Mouse (Mus musculus): ENCODE data around the gene Rcor2.

Gene Rcor2

GRCm38 (mm10) chr19:7265478-7266191, 1.5 kb upstream of the Rcor2 start:
- no peak for DNase-seq (ENCODE audit: low read depth)

- no peak for DNase-seq (ENCODE audit: low read depth)
Measured at GRCm38 (mm10) chr19:7266421-7266831, 699 bp upstream of the Rcor2 start.

GRCm38 (mm10) chr19:7267781-7268721, 926 bp downstream of the Rcor2 start:
- DNase-seq (ENCODE audit: low read depth): no peak

- no peak for DNase-seq (ENCODE audit: low read depth)
Measured at GRCm38 (mm10) chr19:7268722-7269090, 1.6 kb downstream of the Rcor2 start.

GRCm38 (mm10) chr19:7269290-7270044, 2.3 kb downstream of the Rcor2 start:
- DNase-seq (ENCODE audit: low read depth): no peak

DNA sequence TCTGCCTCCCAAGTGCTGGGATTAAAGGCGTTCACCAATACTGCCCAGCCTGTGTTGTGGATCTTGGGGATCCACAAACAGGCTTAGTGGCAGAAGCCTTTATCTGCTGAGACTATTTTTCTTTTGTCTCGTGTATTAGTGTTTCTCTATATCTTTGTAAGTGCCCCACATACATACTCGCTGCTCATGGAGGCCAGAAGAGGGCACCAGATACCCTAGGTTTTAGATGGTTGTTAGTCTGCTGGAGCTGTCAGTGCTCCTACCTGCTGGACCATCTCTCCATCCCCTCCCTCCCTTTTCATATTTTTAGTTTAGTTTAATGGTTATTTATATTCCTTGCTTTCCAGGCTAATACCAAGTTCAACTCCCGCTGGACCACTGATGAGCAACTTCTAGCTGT, 6.4 kb downstream of the Rcor2 start:
- DNase-seq (ENCODE audit: low read depth): no peak

GRCm38 (mm10) chr19:7274326-7274990, 7.3 kb downstream of the Rcor2 start:
- DNase-seq (ENCODE audit: low read depth): no peak

GRCm38 (mm10) chr19:7275131-7275789, 8.1 kb downstream of the Rcor2 start:
- no peak for DNase-seq (ENCODE audit: low read depth)

DNA sequence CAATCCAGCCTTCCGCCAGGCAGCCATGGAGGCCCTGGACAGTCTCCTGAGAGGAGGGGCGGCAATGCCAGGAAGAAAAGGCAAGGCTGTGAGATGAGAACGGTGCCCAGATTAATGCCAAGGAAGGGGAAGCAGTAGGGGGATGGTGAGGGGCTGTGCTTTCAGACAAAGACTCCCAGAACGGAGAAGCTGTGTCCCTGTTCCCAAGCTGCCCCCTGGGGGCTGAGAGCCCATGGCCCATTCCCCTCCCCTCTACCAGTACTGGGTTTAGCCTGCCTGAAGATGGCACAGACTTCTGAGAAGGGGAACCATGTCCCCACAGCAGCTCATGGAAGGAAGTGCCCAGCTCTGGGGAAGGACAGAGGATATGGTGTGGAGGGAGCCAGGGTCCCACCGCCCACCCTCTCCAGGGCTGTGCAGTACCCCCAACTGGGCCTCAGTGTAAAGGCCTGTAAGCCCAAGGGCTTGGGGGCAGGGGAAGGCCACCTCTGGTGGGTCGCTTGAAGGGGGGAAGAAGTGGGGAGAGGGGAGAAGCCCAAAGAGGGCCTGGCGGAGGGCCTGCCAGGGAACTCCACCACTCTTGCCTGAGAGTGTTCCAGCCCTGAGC, 9.0 kb downstream of the Rcor2 start:
- no peak for DNase-seq (ENCODE audit: low read depth)

DNA sequence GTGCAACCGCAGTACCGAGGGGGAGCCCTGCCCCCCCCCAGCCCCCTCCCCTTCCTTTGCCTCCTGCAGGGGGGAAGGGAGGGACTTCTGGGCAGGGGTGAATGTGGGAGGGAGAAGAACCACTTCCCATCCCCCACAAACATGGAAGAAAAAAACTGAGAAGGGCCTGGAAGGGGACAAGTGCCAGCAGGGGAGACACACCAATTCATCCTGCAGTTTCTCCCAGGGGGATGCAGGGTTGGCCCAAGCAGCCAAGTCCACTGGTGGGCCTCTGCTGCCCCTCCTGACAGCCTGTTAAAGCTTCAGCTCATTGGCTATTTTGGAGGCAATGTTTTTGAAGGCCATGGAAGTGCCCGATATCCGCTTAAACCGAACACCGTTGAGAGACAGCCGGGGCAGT, 9.7 kb downstream of the Rcor2 start:
- DNase-seq (ENCODE audit: low read depth): no peak

- DNase-seq (ENCODE audit: low read depth): no peak
Measured at GRCm38 (mm10) chr19:7278200-7278906, 11.2 kb downstream of the Rcor2 start.

DNA sequence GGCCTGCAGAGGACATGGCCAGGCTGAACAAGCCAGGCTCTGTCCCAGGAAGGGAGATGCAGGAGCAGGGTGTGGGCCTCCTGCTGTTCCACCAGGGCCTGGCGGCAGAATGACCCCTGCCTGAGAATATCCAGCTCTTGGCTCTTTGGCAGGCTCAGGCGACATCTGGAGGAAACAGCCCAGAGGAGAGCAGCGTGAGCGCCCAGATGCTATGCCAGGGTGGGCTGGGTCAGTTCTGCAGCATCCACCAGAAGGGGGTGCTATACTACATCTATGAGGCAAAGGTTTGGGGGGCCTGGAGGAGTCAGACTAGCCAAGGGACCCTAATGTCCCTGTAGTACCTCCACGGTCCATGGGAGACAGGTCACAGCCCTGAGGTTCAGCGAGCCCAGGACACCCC, 12.0 kb downstream of the Rcor2 start:
- DNase-seq (ENCODE audit: low read depth): no peak

GRCm38 (mm10) chr19:7280557-7281330, 13.6 kb downstream of the Rcor2 start:
- no peak for DNase-seq (ENCODE audit: low read depth)

- DNase-seq (ENCODE audit: low read depth): no peak
Measured at GRCm38 (mm10) chr19:7286563-7287315, 19.6 kb downstream of the Rcor2 start.

DNA sequence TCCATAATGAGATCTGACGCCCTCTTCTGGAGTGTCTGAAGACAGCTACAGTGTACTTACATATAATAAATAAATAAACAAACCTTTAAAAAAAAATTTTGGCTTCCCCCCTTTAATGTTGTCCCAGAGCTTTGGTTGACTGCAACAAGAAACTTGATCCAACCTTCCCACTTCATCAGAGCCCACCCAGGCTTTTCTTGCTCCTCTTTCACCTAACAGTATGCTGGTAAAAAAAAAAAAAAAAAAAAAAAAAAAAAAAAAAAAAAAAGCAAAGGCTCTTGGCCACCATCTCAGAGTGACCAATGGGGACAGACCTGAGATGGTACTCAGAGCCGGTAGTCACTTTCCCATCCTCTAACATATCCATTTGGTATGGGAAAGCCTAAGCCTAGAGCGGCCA, 21.2 kb downstream of the Rcor2 start:
- no peak for DNase-seq (ENCODE audit: low read depth)

GRCm38 (mm10) chr19:7289767-7290166, 22.6 kb downstream of the Rcor2 start:
- no peak for DNase-seq (ENCODE audit: low read depth)

DNA sequence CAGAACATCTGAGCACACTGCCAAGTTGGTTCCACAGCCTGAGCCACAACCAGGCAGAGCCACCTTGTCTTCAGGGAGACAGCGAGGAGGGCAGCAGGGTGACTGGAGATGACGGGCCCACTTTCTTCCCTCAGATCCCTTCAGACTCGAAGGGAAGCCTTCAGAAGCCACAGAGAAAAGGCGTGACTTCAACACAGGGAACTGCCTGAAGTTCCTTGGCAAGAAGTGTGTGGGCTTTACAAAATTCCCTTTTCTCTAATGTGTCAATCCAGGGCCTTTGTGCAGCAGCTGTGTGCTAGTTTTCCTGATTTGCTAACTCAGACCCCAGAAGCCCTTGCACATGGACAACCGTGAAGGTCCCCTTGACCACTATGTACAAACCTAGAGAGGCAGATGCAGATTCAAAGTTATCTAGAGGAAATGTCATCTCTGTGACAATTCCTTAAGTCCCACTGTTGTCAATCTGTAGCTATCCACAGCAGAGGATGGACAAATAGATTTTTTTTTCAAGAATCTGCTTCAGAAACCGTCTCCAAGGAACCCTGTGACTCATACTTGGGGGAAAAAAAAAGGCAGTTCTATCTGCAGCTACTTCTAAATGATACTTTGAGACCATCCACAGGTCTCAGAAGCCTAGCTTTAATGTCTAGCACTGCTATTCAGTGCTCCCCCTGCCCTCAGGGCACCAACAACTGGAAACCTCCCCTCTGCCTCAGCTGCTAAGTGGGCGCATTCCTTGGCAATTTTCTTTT, 25.0 kb downstream of the Rcor2 start:
- DNase-seq (ENCODE audit: low read depth): no peak
